Mouse (Mus musculus) adrenal gland, adult 2 months (tissue): ENCODE data around the gene Treml4. TPM values are rescaled to one million over a fixed set of nuclear protein-coding genes. Genes with fewer than 3 reads are reported as not detected.

Experiments
- DNase-seq: peaks from one replicate; pipeline ENCODE4 v3.0.0; 2021
- long read RNA-seq: library from polyadenylated mRNA; stranded (forward); transcript quantifications from one replicate; pipeline ENCODE4 v2.0.0, GENCODE M21; 2021
- polyA plus RNA-seq: library from polyadenylated mRNA; depleted of rRNA; stranded (reverse); fragments of >200 nt; gene quantifications from 2 replicates; pipeline ENCODE4 v1.2.3, GENCODE M21; 2012; rRNA removed
- total RNA-seq, 2 experiments: library from RNA; stranded (reverse); gene quantifications; 2 replicates each; pipeline ENCODE4 v1.2.3; 2021

Treml4 gene
- total RNA-seq, result 1 to 10 TPM in 1 of 2 experiments, under 1 TPM in 1; 0.23 to 1.2 TPM
- polyA plus RNA-seq, result 1.0 and 1.3 TPM in 2 replicates
- long read RNA-seq, partial matches to known transcripts, result 0 of 1 reads
- long read RNA-seq, other reads (novel, unspliced or antisense), result 0 of 1 reads

DNA sequence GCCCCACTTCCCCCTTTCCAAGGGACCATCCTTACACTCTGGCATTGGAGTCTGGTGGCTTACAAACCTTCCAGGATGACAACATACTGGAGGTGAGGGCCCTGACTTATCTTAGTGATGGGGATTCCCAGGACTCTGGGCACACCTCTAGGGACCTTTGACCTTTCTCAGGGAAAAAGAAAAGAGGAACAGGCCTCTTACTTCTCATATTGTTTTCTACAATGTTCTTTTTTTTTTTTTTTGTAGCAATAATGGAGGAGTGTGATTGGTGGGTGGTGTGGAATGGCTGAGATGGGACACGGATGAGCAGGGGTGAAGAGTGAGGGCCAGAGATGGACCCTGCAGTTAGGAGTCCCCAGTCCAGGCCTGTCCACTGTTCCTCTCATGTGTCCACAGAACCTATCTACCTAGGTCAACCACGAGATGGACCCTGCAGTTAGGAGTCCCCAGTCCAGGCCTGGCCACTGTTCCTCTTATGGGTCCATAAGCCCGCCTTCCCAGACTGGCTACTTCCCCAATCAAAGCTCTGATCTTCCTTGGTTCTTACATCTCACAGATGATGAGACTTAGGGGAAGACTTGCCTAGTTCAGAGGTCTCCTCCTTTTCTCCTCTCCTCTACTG, at the start of gene Treml4:
Gene Treml4, plus strand, starts transcription at position 555 of the 622 bp plus-strand sequence.
- no peak for DNase-seq

DNA sequence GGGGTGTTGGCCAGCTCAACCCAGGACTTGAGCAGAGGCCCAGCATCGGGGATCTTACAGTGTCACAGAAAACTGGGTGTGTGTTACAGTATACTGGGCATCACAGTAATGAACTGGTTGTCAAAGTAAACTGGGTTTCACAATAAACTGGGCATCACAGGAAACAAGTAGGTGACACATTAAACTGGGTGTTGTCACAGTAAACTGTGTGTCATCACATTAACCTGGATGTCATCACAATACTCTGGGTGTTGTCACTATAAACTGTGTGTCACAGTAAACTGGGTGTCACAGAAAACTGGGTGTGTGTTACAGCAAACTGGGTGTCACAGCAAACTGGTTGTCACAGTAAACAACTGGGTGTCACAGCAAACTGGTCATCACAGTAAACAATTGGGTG, 48.7 kb upstream of the Treml4 start:
- DNase-seq, result no peak

DNA sequence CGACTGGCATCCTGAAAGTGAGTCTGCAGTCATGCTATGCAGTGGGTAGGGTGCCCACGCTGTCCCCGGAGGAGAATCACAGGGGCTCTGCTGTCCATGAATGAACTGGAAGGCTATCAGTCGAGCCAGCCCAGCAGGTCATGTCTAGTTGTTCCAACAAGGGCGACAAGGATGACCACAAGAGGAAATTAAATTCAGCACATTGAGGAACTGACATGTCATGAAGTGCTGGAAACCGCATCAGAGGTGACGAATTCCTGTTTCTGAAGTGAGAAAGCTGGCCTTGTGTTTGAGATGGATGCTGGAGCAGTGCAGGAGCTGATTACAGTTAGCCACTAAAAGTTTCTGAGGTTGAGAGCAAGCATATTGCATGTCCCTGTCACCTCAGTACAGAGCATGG, 33.4 kb upstream of the Treml4 start:
- no peak for DNase-seq

DNA sequence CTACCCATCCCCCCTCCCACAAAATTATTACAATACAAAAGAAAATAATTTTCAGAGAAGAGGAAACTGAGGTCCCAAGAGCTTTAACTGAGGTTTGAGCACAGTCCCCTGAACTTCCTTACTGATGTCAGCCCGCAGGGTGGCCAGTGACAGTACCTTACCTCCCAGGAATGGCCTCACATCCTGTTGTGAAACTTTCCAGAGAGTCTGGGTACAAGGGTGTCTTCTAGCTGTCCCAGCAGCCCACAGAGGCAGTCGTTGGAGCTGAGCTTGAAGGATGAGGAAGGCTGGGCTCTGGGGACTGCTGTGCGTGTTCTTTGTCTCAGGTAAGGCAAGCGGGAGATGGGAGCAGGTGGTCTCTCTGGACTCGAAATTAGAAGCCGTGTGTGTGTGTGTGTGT, 31.6 kb upstream of the Treml4 start, which contains the start of gene Trem1:
Gene Trem1, plus strand, starts transcription at position 251 of the 400 bp plus-strand sequence.
- no peak for DNase-seq

DNA sequence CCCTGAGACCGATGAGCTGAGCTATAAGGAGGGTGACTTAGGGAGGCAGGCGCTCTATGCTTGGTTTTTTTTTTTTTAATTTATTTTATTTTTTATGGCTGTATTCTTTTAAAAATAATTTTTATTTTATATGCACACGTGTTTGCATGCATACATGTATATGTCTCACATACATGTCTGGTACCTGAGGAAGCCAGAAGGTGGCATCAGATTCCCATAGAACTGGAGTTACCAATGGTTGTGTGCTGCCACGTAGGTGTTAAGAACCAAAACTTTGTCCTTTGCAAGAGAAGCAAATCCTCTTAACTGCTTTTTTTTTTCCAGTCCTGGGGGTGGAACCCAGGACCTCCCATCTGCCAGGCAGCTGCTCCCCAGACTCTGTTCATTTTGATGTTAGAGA, 30.3 kb upstream of the Treml4 start:
- DNase-seq, result no peak

DNA sequence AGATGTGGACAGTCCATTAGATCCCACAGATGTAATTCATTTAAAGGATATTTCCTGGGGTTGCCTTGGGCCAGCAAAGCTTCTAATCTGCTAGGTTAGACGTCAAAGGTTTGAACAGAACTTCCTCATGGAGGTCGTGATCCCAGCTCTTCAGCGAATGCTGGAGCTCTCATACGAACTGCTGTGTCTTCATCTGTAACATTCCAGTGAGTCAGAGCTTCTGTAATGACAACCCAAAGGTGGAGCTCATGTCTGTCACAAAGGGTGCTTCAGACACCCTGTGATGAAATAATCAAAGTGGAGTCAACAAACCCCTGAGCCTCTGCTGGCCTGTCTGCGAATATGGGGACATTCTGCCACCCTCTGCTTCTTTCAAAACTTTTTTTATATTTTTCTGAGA, 29.5 kb upstream of the Treml4 start:
- no peak for DNase-seq

DNA sequence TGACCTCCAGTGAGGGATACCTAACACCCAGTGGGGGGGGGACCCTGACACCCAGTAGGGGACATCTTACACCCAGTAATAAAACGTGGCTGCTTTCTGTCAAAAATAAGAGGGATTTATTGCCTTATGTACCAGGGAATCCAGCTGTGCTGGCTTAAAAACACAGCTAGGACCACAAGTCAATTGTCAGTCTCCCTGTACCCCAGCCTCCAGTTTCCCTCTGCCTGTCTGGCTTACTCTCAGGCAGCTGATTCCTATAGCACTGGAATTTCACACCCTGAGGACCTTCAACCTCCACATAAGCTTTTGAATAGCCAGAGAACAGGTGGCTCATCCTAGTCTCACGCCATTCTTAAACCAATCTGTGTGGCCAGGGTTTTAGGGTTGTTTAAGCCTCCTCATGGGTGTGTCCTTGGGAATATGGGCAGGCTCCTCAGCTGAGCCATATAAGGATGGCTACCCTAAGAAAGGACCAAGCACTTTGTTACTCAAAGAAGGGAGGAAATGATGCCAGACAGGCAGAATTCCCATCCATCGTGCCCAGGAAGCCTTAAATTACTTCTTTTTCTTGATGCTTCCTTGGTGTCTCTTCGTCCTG, 28.2 kb upstream of the Treml4 start:
- DNase-seq, result no peak

DNA sequence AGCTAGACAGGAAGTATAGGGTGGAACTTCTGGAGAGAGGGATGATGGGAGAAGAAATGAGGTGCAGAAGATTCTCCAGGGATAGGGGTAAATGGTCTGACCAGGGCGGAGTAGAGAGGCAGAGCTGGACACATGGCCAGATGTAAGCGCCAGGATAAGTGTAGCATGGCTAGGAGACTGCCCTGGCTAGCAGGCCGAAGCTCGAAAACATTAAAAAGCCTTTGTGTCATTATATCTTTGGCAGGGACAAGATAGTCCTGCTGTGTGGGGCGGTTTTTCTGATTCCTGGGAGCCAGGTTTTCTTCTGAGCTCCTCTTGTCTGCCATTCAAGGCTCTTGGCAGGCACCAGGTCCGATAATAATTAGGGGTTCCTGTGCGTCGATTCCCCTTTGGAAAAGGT, 26.5 kb upstream of the Treml4 start:
- DNase-seq, result no peak

DNA sequence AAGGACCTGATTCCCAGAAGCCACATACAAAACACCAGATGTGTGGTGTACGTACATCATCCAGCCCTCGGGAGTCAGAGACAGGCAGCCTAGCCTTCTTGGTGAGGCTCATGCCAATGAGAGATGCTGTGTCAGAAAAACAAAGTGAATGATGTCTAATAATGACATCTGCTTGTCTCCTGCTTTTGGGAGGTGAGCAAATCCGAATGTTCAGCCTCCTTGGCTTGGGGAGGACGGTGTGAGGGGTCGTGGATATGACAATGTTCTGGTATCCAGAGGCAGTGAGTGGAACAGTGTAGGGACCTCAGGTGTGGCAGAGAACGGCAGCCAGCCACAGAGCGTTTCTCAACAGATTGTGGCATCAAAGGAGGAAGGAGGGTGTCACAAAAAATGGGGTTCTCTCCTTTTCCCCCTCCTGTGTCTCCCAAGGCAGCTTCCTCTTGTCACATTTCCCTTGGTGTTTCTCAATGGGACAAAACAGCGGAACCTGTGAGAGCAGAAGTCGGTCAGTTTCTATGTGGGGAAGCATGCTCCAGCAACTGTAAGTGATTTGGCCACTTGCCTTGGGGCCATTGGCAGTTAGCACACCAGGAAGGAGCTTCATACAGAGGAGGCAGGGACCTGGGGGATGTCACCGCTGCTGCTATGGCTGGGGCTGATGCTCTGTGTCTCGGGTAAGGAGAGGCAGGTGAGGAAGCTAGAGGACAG, 16.7 kb upstream of the Treml4 start, which contains the start of gene Trem3:
Gene Trem3, plus strand, starts transcription at position 557 of the 708 bp plus-strand sequence.
- DNase-seq, result no peak

DNA sequence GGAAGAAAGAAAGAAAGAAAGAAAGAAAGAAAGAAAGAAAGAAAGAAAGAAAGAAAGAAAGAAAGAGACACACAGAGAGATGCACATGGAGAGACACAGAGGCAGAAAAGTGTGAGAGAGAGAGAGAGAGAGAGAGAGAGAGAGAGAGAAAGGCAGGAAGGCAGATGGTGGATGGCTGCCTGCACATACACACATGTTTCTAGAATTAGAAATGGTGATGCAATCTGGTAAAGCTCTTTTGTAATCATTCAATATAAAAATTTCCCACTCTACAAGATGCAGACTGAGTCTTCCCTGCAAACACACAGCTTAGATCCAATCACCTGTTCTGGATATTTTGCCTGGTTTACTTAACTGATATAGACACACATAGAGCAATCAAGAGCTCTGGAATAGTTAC, 15.1 kb upstream of the Treml4 start:
- DNase-seq, result no peak

DNA sequence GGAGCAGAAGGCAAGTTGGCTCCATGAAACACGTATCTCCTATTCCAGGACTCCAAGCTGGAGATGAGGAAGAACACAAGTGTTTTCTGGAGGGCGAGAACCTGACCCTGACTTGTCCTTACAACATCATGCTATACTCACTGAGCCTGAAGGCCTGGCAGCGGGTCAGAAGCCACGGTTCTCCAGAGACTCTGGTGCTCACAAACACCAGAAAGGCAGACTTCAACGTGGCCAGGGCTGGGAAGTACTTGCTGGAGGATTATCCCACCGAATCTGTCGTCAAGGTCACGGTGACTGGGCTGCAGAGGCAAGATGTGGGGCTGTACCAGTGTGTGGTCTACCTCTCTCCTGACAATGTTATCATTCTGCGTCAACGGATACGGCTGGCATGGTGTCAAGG, 14.6 kb upstream of the Treml4 start:
- DNase-seq, result no peak

DNA sequence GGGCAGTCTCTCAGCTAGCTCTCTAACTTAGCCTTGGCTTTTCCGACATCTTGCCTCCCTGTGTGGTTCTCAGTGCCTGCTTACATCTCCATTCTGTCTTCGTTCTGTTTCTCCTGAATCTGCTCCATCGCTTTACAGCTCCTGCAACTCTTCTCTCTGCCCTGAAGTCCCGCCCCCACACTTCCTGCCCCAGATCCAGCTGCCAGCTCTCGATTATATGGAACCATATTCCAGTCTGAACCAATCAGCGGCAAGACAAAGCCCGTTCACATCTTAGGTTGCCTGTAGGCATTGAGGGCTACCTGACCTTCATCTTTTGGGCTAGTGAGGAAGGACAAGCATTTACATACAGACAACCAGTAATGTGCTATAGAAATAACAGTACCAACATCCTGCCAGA, 13.5 kb upstream of the Treml4 start:
- no peak for DNase-seq

DNA sequence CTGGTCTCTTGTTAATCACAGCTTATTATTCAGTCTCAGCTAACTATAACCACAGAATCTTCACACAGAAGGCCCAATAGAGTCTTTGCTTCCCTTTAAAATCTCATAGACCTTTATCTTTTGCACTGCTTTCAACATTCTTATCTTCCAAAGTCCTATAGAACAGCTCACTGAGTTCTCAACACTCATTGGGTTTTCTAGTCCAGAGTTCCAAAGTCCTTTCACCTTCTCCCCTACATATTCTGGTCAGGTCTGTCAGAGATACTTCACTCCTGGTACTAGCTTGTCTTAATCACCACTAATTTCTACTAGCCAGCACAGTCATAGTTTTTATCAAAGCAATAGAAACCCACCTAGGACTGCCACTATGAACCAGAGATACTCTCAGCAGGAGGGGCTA, 7.5 kb upstream of the Treml4 start:
- no peak for DNase-seq

DNA sequence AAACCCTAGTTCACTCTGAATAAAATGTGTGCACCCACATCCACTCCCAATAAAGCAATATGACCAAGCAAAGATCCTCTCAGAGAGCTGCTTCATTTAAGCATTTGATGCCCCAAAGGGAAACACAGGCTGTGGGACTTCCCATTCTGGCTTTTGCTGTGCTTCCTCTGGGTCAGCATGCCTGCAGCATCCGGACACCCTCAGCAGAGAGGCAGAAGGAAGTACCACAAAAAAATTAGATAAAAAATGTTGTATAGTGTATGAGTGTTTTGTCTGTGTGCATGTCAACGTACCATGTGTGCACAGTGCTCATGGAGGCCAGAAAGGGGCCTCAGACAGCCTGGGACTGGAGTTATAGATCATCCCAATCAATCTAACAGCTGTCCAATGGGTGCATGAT, 2.2 kb upstream of the Treml4 start:
- no peak for DNase-seq

DNA sequence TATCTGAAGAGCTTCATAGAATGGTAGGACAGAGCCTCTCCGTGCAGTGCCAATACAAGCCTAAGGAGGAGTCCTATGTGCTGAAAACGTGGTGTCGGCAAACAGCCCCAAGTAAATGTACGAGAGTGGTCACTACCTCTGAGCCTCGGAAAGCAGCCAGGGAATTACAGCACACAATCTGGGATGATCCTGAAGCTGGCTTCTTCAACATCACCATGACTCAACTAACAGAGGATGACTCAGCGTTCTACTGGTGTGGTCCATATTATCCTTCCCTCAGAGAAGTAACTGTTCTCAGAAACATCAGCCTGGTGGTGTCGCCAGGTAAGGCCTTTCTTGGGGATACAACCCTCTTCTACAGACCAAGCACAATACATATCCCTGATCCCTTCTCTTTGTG, 567 bp downstream of the Treml4 start:
- DNase-seq, result no peak

DNA sequence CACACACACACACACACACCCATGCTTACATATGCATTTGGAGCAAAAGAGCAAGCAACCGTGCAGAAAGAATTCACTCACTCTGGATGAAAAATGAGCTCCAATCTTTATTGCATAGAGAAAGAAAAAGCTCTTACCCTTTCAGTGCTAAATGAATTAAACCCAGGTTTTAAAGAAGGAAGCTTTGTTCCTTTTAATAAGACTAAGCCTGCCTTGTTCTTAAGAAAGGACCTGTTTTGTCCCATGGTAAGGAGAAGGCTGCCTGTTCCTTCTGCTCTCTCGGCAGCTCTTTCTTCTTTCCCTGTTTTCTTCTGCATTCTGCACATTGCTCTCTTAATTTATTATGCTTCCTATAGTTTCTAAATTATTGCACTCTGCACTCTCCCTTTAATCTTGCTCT, 2.0 kb downstream of the Treml4 start:
- no peak for DNase-seq

DNA sequence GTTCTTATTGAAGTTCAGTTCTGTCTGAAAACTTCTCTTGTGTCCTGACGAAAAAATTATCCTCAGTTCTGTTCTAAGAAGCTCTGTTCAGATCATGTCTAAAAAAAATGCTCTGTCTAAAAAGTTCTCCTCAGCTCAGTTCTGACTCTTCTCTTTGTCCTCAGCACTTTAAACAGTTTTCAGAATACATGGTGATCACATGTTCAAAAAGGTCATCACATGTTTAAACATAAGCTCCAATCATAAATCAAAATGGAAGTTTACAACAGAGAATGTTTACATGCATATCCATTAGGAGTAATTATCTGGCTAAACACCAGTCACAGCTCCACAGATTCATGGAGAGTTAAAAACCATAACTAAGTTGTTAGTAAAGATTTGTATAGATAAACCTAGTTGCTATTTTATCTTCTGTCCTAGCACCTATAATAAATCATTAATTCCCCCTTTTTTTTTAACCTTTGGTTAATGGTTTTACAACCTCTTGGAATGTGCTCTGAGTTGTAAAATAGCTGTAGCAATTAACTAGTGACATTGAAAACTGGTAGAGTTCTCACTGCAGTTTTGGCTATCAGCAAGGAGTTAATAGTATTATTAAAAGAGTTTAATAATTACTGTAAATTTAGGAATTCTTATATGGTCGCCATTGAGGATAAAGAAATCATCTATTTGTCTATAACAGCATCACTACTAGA, 2.7 kb downstream of the Treml4 start:
- DNase-seq, result no peak

DNA sequence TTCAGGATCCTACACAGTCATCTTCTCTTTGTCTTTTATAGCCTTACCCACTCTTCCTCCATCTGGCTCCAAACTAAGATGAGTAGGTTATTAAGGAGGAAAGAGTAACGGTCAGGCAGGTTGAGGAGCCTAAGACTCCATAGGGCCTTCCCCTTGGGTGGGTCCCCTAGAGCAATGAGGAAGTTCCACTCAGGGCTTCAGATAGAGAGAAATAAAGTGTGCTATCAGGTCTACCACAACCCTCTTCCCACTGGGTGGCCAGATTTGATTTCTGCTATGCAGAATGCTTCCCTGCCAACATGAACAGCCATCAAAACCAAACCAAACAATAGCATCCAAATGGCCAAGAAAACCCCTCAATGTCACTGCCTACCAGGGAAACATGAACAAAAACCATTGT, 3.5 kb downstream of the Treml4 start:
- no peak for DNase-seq

DNA sequence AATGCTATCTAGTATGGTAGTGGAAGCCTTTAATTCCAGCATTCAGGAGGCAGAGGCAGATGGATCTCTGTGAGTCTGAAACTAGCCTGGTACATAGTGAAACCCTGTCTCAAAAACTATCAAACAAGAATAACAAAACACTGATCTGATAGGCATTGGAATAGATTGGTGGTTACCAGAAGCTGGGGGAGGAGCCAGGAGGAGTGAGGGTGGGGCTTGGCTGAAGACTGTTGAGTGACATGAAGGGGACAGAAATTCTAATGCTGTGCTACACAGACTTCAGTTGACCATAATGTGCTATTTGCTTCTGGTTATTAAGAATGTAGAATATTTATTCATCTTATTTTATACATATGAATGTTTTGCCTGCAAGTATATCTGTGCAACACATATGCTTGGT, 4.2 kb downstream of the Treml4 start:
- no peak for DNase-seq

DNA sequence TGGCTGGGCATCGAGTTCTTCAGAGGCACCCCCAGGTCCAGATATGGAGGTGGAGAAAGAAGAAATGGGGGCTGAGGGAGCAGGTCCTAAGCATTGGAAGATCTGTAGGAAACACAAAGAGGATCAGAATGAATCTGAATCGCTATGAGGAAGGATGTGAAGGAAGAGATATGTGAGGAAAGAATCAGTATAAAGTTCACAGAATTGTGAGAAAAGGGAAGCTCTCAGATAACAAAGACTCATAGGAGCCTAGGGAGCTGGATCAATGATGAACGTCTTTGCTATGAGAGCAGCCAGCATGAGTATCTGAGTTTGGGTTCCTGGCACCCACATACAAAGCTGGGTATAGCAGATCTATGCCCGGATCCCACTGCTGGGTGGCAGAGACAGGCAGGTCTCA, 5.7 kb downstream of the Treml4 start:
- DNase-seq, result no peak

DNA sequence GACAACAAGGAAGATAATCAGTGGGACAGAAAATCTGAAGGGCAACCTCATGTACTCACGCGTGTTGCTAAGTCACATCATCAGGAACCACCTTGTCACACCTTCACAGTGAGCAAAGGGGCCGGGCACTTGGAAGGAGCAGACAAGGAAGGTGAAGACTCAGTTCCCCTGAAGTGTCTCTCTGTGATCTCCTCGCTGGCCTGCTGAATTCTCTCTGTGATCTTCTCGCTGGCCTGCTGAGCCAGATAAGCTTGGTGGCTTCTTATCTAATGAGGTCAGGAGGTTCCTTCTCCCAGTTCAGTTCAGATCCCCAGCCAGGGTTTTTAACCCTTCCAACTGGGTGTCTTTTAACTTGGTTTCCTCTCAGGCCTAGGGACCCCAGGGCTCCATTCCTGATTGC, 8.1 kb downstream of the Treml4 start:
- no peak for DNase-seq

DNA sequence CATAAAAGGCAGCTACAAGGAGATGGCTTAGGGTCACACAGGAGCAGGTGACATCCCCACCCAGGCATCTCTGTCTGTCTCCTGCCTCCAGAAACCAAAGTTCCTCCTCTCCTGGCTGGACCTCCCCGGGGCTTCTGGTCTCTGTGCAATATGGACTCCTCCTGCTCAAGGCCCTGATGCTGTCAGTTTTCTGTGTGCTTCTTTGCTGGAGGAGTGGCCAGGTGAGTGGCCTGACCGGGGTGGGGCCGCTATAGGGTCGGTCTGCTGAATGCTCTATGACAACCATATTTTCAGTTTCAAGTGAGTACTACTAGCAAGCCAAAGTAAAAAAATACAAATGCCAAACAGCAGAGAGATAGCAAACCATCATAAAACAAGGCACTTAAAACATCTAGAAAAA, 8.5 kb downstream of the Treml4 start:
- DNase-seq, result no peak

DNA sequence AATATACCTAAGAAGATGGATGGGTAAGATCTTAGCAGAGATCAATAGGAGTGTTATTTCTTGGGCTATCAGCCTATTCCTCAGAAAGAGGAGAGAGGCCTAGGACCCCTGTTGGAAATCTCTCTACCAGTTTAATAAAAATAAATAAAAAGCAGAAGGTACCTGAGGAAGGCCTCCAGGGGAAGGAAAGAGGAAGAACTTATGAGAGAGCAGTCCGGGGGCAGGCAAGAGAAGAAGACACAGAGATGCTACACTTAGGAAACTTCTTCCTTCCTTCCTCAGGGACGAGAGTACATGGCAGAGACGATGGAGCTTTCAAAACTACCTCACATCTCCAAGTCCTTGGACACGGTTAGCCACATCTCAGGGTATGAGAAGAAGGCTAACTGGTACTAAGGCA, 10.0 kb downstream of the Treml4 start:
- no peak for DNase-seq
